Mouse (Mus musculus) C2C12 (cell line): ENCODE results near the gene Vpreb3. TPM values are rescaled to one million over a fixed set of nuclear protein-coding genes. Genes with fewer than 3 reads are reported as not detected.

Experiments
- H3K27me3 ChIP-seq: one replicate; pipeline ENCODE4 v1.6.1; 2011; ENCODE audit not compliant: control insufficient read depth, insufficient read depth, insufficient read length
- H3K36me3 ChIP-seq: one replicate; pipeline ENCODE4 v1.6.1; 2011; ENCODE audit not compliant: control insufficient read depth, insufficient read depth
- H3K4me3 ChIP-seq: one replicate; pipeline ENCODE4 v1.5.1; 2011; ENCODE audit warnings: mild to moderate bottlenecking, control low read depth; ENCODE audit not compliant: poor library complexity, insufficient read depth, severe bottlenecking
- H3K79me2 ChIP-seq: one replicate; pipeline ENCODE4 v1.6.1; 2011; ENCODE audit not compliant: control insufficient read depth, insufficient read depth
- H3K79me3 ChIP-seq: one replicate; pipeline ENCODE4 v1.6.1; 2011; ENCODE audit warnings: low read depth, control low read depth
- H3ac ChIP-seq: one replicate; pipeline ENCODE3; 2011; ENCODE audit warnings: low read depth; ENCODE audit not compliant: control insufficient read depth, insufficient read length
- CEBPB ChIP-seq: IDR thresholded peaks from one replicate; pipeline ENCODE4 v1.6.1; 2011; ENCODE audit warnings: low read depth, mild to moderate bottlenecking, control low read depth, moderate library complexity
- CTCF ChIP-seq: IDR thresholded peaks from one replicate; pipeline ENCODE4 v1.5.1; 2011; ENCODE audit not compliant: control insufficient read depth, insufficient read depth, insufficient read length
- FOSL1 ChIP-seq: IDR thresholded peaks from one replicate; pipeline ENCODE4 v1.8.0; 2011; ENCODE audit warnings: mild to moderate bottlenecking, low read length; ENCODE audit not compliant: poor library complexity, insufficient read depth, severe bottlenecking
- MAX ChIP-seq: IDR thresholded peaks from one replicate; pipeline ENCODE4 v1.6.1; 2011; ENCODE audit warnings: mild to moderate bottlenecking, control low read depth
- MYOD1 ChIP-seq: IDR thresholded peaks from one replicate; pipeline ENCODE4 v1.6.1; 2011; ENCODE audit warnings: low read depth; ENCODE audit not compliant: control insufficient read depth, insufficient read length
- MYOG ChIP-seq: IDR thresholded peaks from one replicate; pipeline ENCODE4 v1.6.1; 2011; ENCODE audit not compliant: control insufficient read depth, insufficient read length; ENCODE audit errors: extremely low read depth
- USF1 ChIP-seq: IDR thresholded peaks from one replicate; pipeline ENCODE4 v1.6.1; 2011; ENCODE audit warnings: low read depth, mild to moderate bottlenecking, control low read depth, moderate library complexity
- polyA plus RNA-seq: library from polyadenylated mRNA; unstranded; fragments of >200 nt; fragmentation: generic; extraction: Trizol; gene quantifications from one replicate; pipeline ENCODE4 v1.2.1, GENCODE M21; 2012; ENCODE audit warnings: missing spikeins

Gene Vpreb3
- polyA plus RNA-seq, 1 experiment: 0.13 TPM

GRCm38 (mm10) chr10:75926396-75926795 is 16.5 kb upstream of the Vpreb3 start:
- H3K36me3 ChIP-seq: peaks cover 57% of the 10 kb centered on the region
- peaks cover 5% of the 10 kb centered on the region for H3K79me3 ChIP-seq
- H3ac ChIP-seq: no peak overlapping the region
- no peaks in the 10 kb centered on the region for H3K27me3 ChIP-seq
- no peak overlapping the region for H3K4me3 ChIP-seq
- TF ChIP-seq CEBPB (no peak), FOSL1 (no peak), USF1 (no peak), MYOD1 (no peak), MYOG (no peak), MAX (no peak), CTCF (no peak)
- peaks cover 37% of the 10 kb centered on the region for H3K79me2 ChIP-seq

GRCm38 (mm10) chr10:75930304-75930703 is 12.6 kb upstream of the Vpreb3 start:
- Histone ChIP-seq H3K27me3 (no peaks in the 10 kb centered on the region), H3K4me3 (peak overlapping the region; percentile 0), H3ac (no peak overlapping the region), H3K79me2 (peaks cover 30% of the 10 kb centered on the region), H3K79me3 (peaks cover 3% of the 10 kb centered on the region), H3K36me3 (peaks cover 28% of the 10 kb centered on the region)
- no peak for TF ChIP-seq MYOD1
- no peak for TF ChIP-seq USF1
- no peak for TF ChIP-seq FOSL1
- no peak for TF ChIP-seq MYOG
- TF ChIP-seq CEBPB: no peak
- TF ChIP-seq CTCF: no peak
- peak; percentile 45 for TF ChIP-seq MAX

GRCm38 (mm10) chr10:75931311-75931710 is 11.5 kb upstream of the Vpreb3 start:
- Histone ChIP-seq H3ac (no peak overlapping the region), H3K79me3 (peaks cover 3% of the 10 kb centered on the region), H3K27me3 (no peaks in the 10 kb centered on the region), H3K79me2 (peaks cover 30% of the 10 kb centered on the region), H3K36me3 (peaks cover 17% of the 10 kb centered on the region), H3K4me3 (peak overlapping the region; percentile 52)
- TF ChIP-seq CTCF: no peak
- TF ChIP-seq MYOG: no peak
- no peak for TF ChIP-seq CEBPB
- TF ChIP-seq MAX: no peak
- no peak for TF ChIP-seq USF1
- TF ChIP-seq FOSL1: no peak
- TF ChIP-seq MYOD1: no peak

- Histone ChIP-seq H3K79me2 (peaks cover 30% of the 10 kb centered on the region), H3ac (peak overlapping the region; percentile 91), H3K4me3 (peak overlapping the region; percentile 52), H3K79me3 (peaks cover 3% of the 10 kb centered on the region), H3K36me3 (peaks cover 11% of the 10 kb centered on the region), H3K27me3 (no peaks in the 10 kb centered on the region)
- no peak for TF ChIP-seq MAX
- TF ChIP-seq MYOG: no peak
- TF ChIP-seq USF1: no peak
- no peak for TF ChIP-seq CEBPB
- no peak for TF ChIP-seq FOSL1
- TF ChIP-seq CTCF: no peak
- TF ChIP-seq MYOD1: no peak
Observed at GRCm38 (mm10) chr10:75932081-75932678, 10.7 kb upstream of the Vpreb3 start.

GRCm38 (mm10) chr10:75932891-75933290 is 10.0 kb upstream of the Vpreb3 start, which contains the start of gene Chchd10:
Gene Chchd10 (plus strand): TSS chr10:75933130.
- Histone ChIP-seq H3K79me3 (peaks cover 3% of the 10 kb centered on the region), H3K36me3 (peaks cover 4% of the 10 kb centered on the region), H3K4me3 (peak within 1 kb of the TSS; percentile 52), H3ac (peak within 1 kb of the TSS; percentile 91), H3K27me3 (no peaks in the 10 kb centered on the region), H3K79me2 (peaks cover 30% of the 10 kb centered on the region)
- no peak for TF ChIP-seq MAX
- TF ChIP-seq USF1: no peak
- no peak for TF ChIP-seq FOSL1
- no peak for TF ChIP-seq CTCF
- TF ChIP-seq CEBPB: no peak
- TF ChIP-seq MYOD1: no peak
- TF ChIP-seq MYOG: no peak

- H3K36me3 ChIP-seq: no peaks in the 10 kb centered on the region
- peaks cover 1% of the 10 kb centered on the region for H3K79me3 ChIP-seq
- TF ChIP-seq MAX: no peak
- no peak for TF ChIP-seq FOSL1
- TF ChIP-seq MYOG: no peak
- no peak for TF ChIP-seq USF1
- H3ac ChIP-seq: no peak overlapping the region
- H3K79me2 ChIP-seq: peaks cover 16% of the 10 kb centered on the region
- H3K27me3 ChIP-seq: no peaks in the 10 kb centered on the region
- no peak overlapping the region for H3K4me3 ChIP-seq
Observed at GRCm38 (mm10) chr10:75934991-75935390, 7.9 kb upstream of the Vpreb3 start.
